Mouse (Mus musculus): ENCODE measurements around the gene Wnt3a.

GRCm38 (mm10) chr11:59312060-59312459 is 21.5 kb upstream of the Wnt3a start:
- TF ChIP-seq CTCF (conservative IDR thresholded peaks at IDR 0.05; ENCODE audit: insufficient read depth, insufficient read length, low read depth, low read length) = no peak
- TF ChIP-seq POLR2A (IDR thresholded peaks at IDR 0.05; ENCODE audit: low read depth, low read length) = no peak
